Mouse (Mus musculus) stomach, postnatal 0 days (tissue): ENCODE data around the gene Cdkl5. TPM values are rescaled to one million over a fixed set of nuclear protein-coding genes. Genes with fewer than 3 reads are reported as not detected.

Experiments used
- ATAC-seq: fragments of 200-750 bp; cut with Nextera tagmentation; 2 replicates; pipeline ENCODE4 v1.8.0; 2017; ENCODE audit not compliant: low FRiP score, low TSS enrichment
- DNase-seq: peaks from one replicate; pipeline ENCODE4 v3.0.0-alpha.2; 2016; ENCODE audit warnings: low spot score
- H3K27ac ChIP-seq: fragments of 300-500 bp; sonication (generic); replicated peaks from 2 replicates; pipeline ENCODE4 v1.5.1; 2014; ENCODE audit warnings: mild to moderate bottlenecking, control low read depth
- H3K27me3 ChIP-seq: fragments of 300-500 bp; sonication (generic); 2 replicates; pipeline ENCODE4 v1.6.1; 2014; ENCODE audit warnings: low read length; ENCODE audit not compliant: control insufficient read depth, insufficient read depth
- H3K36me3 ChIP-seq: fragments of 300-500 bp; sonication (generic); 2 replicates; pipeline ENCODE4 v1.6.1; 2014; ENCODE audit warnings: low read length, mixed read lengths; ENCODE audit not compliant: control insufficient read depth, insufficient read depth
- H3K4me1 ChIP-seq: fragments of 300-500 bp; sonication (generic); replicated peaks from 2 replicates; pipeline ENCODE4 v1.6.1; 2014; ENCODE audit warnings: antibody characterized with exemption; ENCODE audit not compliant: control insufficient read depth, insufficient read depth
- H3K4me2 ChIP-seq: fragments of 300-500 bp; sonication (generic); replicated peaks from 2 replicates; pipeline ENCODE4 v1.6.1; 2014; ENCODE audit warnings: low read depth, mild to moderate bottlenecking, control low read depth, moderate library complexity
- H3K4me3 ChIP-seq: fragments of 300-500 bp; sonication (generic); 2 replicates; pipeline ENCODE4 v1.5.1; 2014; ENCODE audit warnings: low read depth, low read length, control low read depth
- H3K9ac ChIP-seq: fragments of 300-500 bp; sonication (generic); 2 replicates; pipeline ENCODE4 v1.6.1; 2014; ENCODE audit warnings: mild to moderate bottlenecking, low read length, control low read depth, mixed read lengths
- H3K9me3 ChIP-seq: fragments of 300-500 bp; sonication (generic); 2 replicates; pipeline ENCODE4 v1.6.1; 2016; ENCODE audit warnings: low read length; ENCODE audit not compliant: control insufficient read depth
- CTCF ChIP-seq: IDR thresholded peaks from 2 replicates; pipeline ENCODE4 v1.5.1; 2016; ENCODE audit warnings: antibody characterized with exemption, low read depth, mild to moderate bottlenecking, moderate library complexity
- EP300 ChIP-seq: optimal IDR thresholded peaks from 2 replicates; pipeline ENCODE3; 2016; ENCODE audit warnings: antibody characterized with exemption
- WGBS: fragments of 180-500 bp; shearing (Covaris S2); extraction: QIAGEN DNeasy Blood & Tissue Kit; methylation state at CpG from one replicate; pipeline ENCODE4 v1.1.7; 2014; 5-methylcytosine and 5-hydroxymethylcytosine counted together
- polyA plus RNA-seq: library from polyadenylated mRNA; unstranded; fragments of >200 nt; fragmentation: Nextera tagmentation; extraction: Ambion mirVana; gene quantifications from 2 replicates; pipeline ENCODE4 v1.2.1, GENCODE M21; 2015

Gene Cdkl5
- polyA plus RNA-seq, 1 experiment from 2014 or later: 1.2 TPM

DNA sequence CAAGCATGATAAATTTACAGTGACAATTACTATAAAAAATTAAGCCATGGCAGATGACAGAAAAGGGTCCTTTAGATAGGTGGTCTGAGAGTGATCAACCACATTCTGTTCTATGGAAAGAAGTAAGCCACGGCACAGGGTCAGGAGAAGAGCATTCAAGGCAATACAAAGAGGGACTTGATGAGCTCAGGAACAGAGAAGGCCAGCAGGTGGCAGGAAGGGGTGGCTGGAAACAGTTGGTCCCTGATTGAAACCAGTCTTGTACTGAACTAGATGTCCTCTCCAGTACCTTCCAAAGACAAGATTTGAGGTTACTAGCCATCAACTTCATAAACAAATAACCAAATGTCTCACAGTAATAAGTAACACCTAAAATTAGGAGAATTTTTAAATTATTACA, 59.0 kb downstream of the Cdkl5 start:
- DNase-seq (peak; percentile 25), ATAC-seq (no peak)
- Histone ChIP-seq H3K36me3 (no peaks in the 10 kb centered on the region), H3K4me2 (no peak overlapping the region), H3K4me3 (no peak overlapping the region), H3K27me3 (no peaks in the 10 kb centered on the region), H3K4me1 (no peaks in the 10 kb centered on the region), H3K27ac (no peak overlapping the region), H3K9me3 (no peaks in the 10 kb centered on the region), H3K9ac (no peak overlapping the region)
- TF ChIP-seq CTCF (peak; percentile 60), EP300 (no peak)
- WGBS: 74% methylated on average over 1 of the region's 1 CpGs

DNA sequence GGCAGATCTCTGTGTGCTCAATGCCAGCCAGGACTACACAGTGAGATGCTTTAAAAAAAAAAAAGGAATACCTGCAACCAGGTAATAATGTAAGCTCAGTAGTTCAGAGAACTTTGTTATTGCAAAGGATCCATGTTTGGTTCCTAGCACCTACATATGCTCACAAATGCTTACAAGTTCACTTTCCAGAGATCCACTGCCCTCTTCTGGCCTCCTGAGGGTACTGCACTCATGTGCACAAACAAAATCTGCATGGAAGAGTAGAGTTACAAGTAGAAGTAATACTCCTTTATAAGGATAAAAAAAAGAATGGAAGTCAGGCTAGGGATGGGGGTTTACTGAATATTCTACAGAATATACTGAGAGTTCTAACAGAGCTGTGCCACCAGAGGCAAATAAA, 63.8 kb downstream of the Cdkl5 start:
- H3K9ac ChIP-seq: no peak overlapping the region
- H3K27ac ChIP-seq: no peak overlapping the region
- no peak for TF ChIP-seq EP300
- TF ChIP-seq CTCF: peak; percentile 61
- H3K4me2 ChIP-seq: no peak overlapping the region
- no peaks in the 10 kb centered on the region for H3K4me1 ChIP-seq
- no peak overlapping the region for H3K4me3 ChIP-seq
- no peaks in the 10 kb centered on the region for H3K36me3 ChIP-seq
- ATAC-seq (no peak), DNase-seq (no peak)
- no peaks in the 10 kb centered on the region for H3K9me3 ChIP-seq
- no peaks in the 10 kb centered on the region for H3K27me3 ChIP-seq

DNA sequence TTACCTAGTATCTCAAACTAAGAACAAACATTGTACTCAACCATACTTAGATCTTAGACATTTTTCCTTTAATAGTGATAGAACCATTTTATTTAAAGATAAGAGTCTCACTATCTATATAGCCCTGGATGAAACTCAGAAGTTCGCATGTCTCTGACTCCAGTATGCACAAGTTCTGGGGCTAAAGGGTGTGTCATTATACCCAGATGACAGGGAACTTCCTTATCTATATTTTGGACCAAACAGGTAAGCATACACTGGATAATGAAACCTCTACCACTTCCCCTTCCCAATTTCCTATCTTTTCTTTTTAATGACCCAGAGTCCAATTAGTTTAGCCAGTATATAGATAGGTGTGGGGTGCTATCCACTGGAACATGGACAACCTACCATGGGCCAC, 65.6 kb downstream of the Cdkl5 start:
- no peak for TF ChIP-seq EP300
- no peak for TF ChIP-seq CTCF
- Histone ChIP-seq H3K27ac (no peak overlapping the region), H3K36me3 (no peaks in the 10 kb centered on the region), H3K4me1 (no peaks in the 10 kb centered on the region), H3K4me3 (no peak overlapping the region), H3K4me2 (no peak overlapping the region), H3K9me3 (no peaks in the 10 kb centered on the region), H3K9ac (no peak overlapping the region), H3K27me3 (no peaks in the 10 kb centered on the region)
- DNase-seq: no peak
- 73% methylated on average over 1 of the region's 1 CpGs for WGBS
- ATAC-seq: no peak

DNA sequence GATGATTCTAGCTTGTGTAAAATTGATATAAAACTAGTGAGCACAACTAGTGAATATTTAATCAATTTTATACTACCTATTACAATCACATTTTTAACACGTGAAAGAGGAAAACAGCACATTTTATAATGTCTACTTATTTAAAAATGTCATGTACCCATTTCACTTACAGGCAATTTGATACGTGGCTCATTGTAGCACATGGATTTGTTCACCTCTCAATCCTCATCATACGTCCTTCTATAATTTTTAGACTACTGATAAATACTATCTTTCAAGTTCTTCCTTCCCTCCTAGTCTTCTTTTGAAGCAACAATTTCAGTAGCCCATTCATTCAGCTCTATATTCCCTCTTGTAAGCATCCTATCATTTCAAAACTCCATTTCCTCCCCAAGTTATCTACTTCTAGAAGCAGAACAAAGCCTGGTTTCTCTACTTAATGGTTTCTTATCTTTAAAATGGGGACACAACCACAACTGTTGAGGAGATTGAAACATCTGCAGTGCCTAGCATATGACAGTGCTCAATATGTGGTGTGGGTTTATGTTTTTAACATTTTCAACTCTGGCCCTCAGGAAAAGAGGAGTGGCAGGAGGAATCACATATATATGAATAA, 75.4 kb downstream of the Cdkl5 start:
- no peak for ATAC-seq
- H3K4me3 ChIP-seq: no peak overlapping the region
- 85% methylated on average over 3 of the region's 3 CpGs for WGBS

DNA sequence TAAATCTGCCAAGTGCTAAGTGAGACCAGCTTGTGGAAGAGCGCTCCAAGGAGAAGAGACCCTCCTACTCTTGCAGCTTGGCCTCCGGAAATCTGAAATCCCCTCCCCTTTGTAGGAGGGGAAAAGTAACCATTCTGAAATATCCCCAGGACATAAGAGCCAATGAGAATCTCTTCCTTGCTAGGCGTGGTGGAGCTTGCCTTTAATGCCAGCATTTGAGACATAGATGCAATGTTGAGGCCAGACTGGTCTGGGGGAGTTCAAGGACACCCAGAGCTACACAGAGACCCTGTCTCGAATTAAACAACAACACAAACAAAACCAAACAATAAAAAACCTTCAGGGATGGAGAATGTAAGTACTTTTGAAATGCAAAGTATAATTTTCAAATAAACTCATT, 87.6 kb downstream of the Cdkl5 start, which contains the start of gene Gja6:
Gene Gja6, minus strand, starts transcription at position 101 of the 400 bp plus-strand sequence.
- Histone ChIP-seq H3K9me3 (no peaks in the 10 kb centered on the region), H3K36me3 (no peaks in the 10 kb centered on the region), H3K9ac (no peak within 1 kb of the TSS), H3K4me2 (no peak within 1 kb of the TSS), H3K4me3 (no peak within 1 kb of the TSS), H3K4me1 (no peaks in the 10 kb centered on the region), H3K27me3 (no peaks in the 10 kb centered on the region), H3K27ac (no peak within 1 kb of the TSS)
- 71% methylated on average over 4 of the region's 4 CpGs for WGBS
- ATAC-seq: no peak
- DNase-seq: no peak
- TF ChIP-seq CTCF (no peak), EP300 (no peak)

More for the DNA sequence above, 75.4 kb downstream of the Cdkl5 start:
- H3K36me3 ChIP-seq: no peaks in the 10 kb centered on the region
- no peaks in the 10 kb centered on the region for H3K27me3 ChIP-seq
- H3K9me3 ChIP-seq: no peaks in the 10 kb centered on the region
- TF ChIP-seq EP300 (no peak), CTCF (no peak)
- H3K27ac ChIP-seq: no peak overlapping the region
- no peaks in the 10 kb centered on the region for H3K4me1 ChIP-seq
- no peak overlapping the region for H3K9ac ChIP-seq
- H3K4me2 ChIP-seq: no peak overlapping the region
- no peak for DNase-seq

DNA sequence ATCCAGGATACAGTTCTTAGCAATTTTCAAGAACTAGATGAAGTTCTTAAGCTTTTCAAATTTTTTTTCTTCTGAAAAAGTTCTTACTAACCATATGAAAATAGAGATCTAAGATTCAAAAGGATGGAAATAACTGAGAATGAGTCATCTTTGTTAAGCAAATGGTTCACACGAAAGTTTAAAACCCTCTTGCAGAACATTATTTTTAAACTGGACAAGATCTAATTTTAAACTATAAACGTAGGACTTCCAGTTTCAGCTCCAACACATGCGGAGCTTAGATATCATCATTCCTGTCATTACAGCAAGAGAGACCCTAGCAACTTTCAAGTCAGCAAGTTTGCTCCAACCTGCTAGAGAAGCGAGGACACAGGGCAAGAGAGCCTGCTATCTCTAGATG, 88.0 kb downstream of the Cdkl5 start:
- Histone ChIP-seq H3K36me3 (no peaks in the 10 kb centered on the region), H3K27me3 (no peaks in the 10 kb centered on the region), H3K4me3 (no peak overlapping the region), H3K4me2 (no peak overlapping the region), H3K9me3 (no peaks in the 10 kb centered on the region), H3K4me1 (no peaks in the 10 kb centered on the region), H3K9ac (no peak overlapping the region), H3K27ac (no peak overlapping the region)
- WGBS: 55% methylated on average over 4 of the region's 4 CpGs
- DNase-seq: no peak
- TF ChIP-seq CTCF (no peak), EP300 (no peak)
- no peak for ATAC-seq
